Mouse (Mus musculus): ENCODE results near the gene Cyb5d1.

Gene Cyb5d1

GRCm38 (mm10) chr11:69395235-69395633, at the start of gene Cyb5d1, which contains the start of gene Naa38:
Gene Cyb5d1, minus strand, starts transcription at chr11:69395631.
Gene Naa38, plus strand, starts transcription at chr11:69395487.
- DNase-seq (ENCODE audit: low spot score): peak; percentile 72

GRCm38 (mm10) chr11:69443328-69443727, 47.9 kb upstream of the Cyb5d1 start:
- DNase-seq (ENCODE audit: low spot score): no peak

- DNase-seq (ENCODE audit: low spot score): no peak
Measured at GRCm38 (mm10) chr11:69437291-69437690, 41.9 kb upstream of the Cyb5d1 start.

GRCm38 (mm10) chr11:69433189-69433588, 37.8 kb upstream of the Cyb5d1 start:
- no peak for DNase-seq (ENCODE audit: low spot score)

- DNase-seq (ENCODE audit: low spot score): no peak
Measured at GRCm38 (mm10) chr11:69432640-69432982, 37.2 kb upstream of the Cyb5d1 start.

- DNase-seq (ENCODE audit: low spot score): no peak
Measured at GRCm38 (mm10) chr11:69431829-69432639, 36.6 kb upstream of the Cyb5d1 start.

GRCm38 (mm10) chr11:69430631-69431030, 35.2 kb upstream of the Cyb5d1 start:
- DNase-seq (ENCODE audit: low spot score): no peak

- no peak for DNase-seq (ENCODE audit: low spot score)
Measured at GRCm38 (mm10) chr11:69429313-69429712, 33.9 kb upstream of the Cyb5d1 start.

GRCm38 (mm10) chr11:69428751-69429150, 33.3 kb upstream of the Cyb5d1 start:
- DNase-seq (ENCODE audit: low spot score): no peak

GRCm38 (mm10) chr11:69426246-69426645, 30.8 kb upstream of the Cyb5d1 start:
- DNase-seq (ENCODE audit: low spot score): no peak

- DNase-seq (ENCODE audit: low spot score): no peak
Measured at GRCm38 (mm10) chr11:69423885-69424284, 28.5 kb upstream of the Cyb5d1 start.

- DNase-seq (ENCODE audit: low spot score): no peak
Measured at GRCm38 (mm10) chr11:69422842-69423241, 27.4 kb upstream of the Cyb5d1 start.

- no peak for DNase-seq (ENCODE audit: low spot score)
Measured at GRCm38 (mm10) chr11:69421131-69421977, 25.9 kb upstream of the Cyb5d1 start.

GRCm38 (mm10) chr11:69420554-69421000, 25.1 kb upstream of the Cyb5d1 start:
- DNase-seq (ENCODE audit: low spot score): no peak

- DNase-seq (ENCODE audit: low spot score): no peak
Measured at GRCm38 (mm10) chr11:69419813-69420553, 24.6 kb upstream of the Cyb5d1 start.

- DNase-seq (ENCODE audit: low spot score): no peak
Measured at GRCm38 (mm10) chr11:69419443-69419812, 24.0 kb upstream of the Cyb5d1 start.

- peak; percentile 70 for DNase-seq (ENCODE audit: low spot score)
Measured at GRCm38 (mm10) chr11:69418481-69419442, 23.3 kb upstream of the Cyb5d1 start.

GRCm38 (mm10) chr11:69417449-69418384, 22.3 kb upstream of the Cyb5d1 start:
- DNase-seq (ENCODE audit: low spot score): peak; percentile 95

- no peak for DNase-seq (ENCODE audit: low spot score)
Measured at GRCm38 (mm10) chr11:69416921-69417448, 21.6 kb upstream of the Cyb5d1 start.

GRCm38 (mm10) chr11:69416509-69416908, 21.1 kb upstream of the Cyb5d1 start:
- no peak for DNase-seq (ENCODE audit: low spot score)

All from ovary, postnatal 10 days (tissue).